Mouse (Mus musculus) heart, adult 2 months (tissue): ENCODE results near the gene Strbp. TPM values are rescaled to one million over a fixed set of nuclear protein-coding genes. Genes with fewer than 3 reads are reported as not detected.

Source experiments
- DNase-seq, 2 experiments: peaks; one replicate each; pipeline ENCODE4 v3.0.0; 2021
- H3K27ac ChIP-seq: fragments of 200-600 bp; 2 replicates; pipeline ENCODE4 v1.8.1; 2022
- H3K27me3 ChIP-seq: fragments of 200-500 bp; 2 replicates; pipeline ENCODE4 v1.6.1; 2012; ENCODE audit warnings: mild to moderate bottlenecking, low read length, inconsistent platforms, mixed read lengths; ENCODE audit not compliant: control insufficient read depth, insufficient read depth
- H3K36me3 ChIP-seq: fragments of 200-500 bp; 2 replicates; pipeline ENCODE4 v1.6.1; 2012; ENCODE audit warnings: low read length, inconsistent platforms; ENCODE audit not compliant: control insufficient read depth, insufficient read depth
- H3K4me1 ChIP-seq: fragments of 200-500 bp; 2 replicates; pipeline ENCODE4 v1.6.1; 2011; ENCODE audit warnings: low read length; ENCODE audit not compliant: control insufficient read depth, insufficient read depth
- H3K4me3 ChIP-seq: fragments of 200-600 bp; 2 replicates; pipeline ENCODE4 v1.8.1; 2022
- H3K79me2 ChIP-seq: fragments of 200-500 bp; replicated peaks from 2 replicates; pipeline ENCODE4 v1.6.1; 2012; ENCODE audit warnings: mild to moderate bottlenecking, inconsistent platforms, low read length, moderate library complexity, mixed read lengths; ENCODE audit not compliant: control insufficient read depth, insufficient read depth
- H3K9ac ChIP-seq: fragments of 200-500 bp; 2 replicates; pipeline ENCODE4 v1.6.1; 2012; ENCODE audit warnings: low read depth, mild to moderate bottlenecking, control low read depth, inconsistent platforms, low read length, mixed read lengths
- CTCF ChIP-seq: fragments of 200-600 bp; IDR thresholded peaks from 2 replicates; pipeline ENCODE4 v1.8.1; 2022; ENCODE audit warnings: antibody characterized with exemption, mild to moderate bottlenecking, moderate library complexity
- EP300 ChIP-seq: fragments of 200-500 bp; IDR thresholded peaks from 2 replicates; pipeline ENCODE4 v1.6.1; 2011; ENCODE audit warnings: low read depth, low read length, control low read depth; ENCODE audit not compliant: insufficient read depth
- POLR2A ChIP-seq: fragments of 200-500 bp; IDR thresholded peaks from 2 replicates; pipeline ENCODE4 v1.6.1; 2011; ENCODE audit warnings: mild to moderate bottlenecking, low read depth, low read length, control low read depth; ENCODE audit not compliant: insufficient read depth
- WGBS: fragments of 180-500 bp; shearing (Covaris S2); methylation state at CpG from one replicate; pipeline ENCODE4 v1.1.7; 2018; 5-methylcytosine and 5-hydroxymethylcytosine counted together
- intact Hi-C: fragments of 180-260 bp; cut with DNase I; formaldehyde crosslinking; loops from one replicate; pipeline ENCODE4 v1.15.1; 2025
- polyA plus RNA-seq: library from polyadenylated mRNA; depleted of rRNA; stranded (reverse); fragments of >200 nt; gene quantifications from 2 replicates; pipeline ENCODE4 v1.2.3, GENCODE M21; 2012
- total RNA-seq, 2 experiments: library from RNA; stranded (reverse); gene quantifications; 2 replicates each; pipeline ENCODE4 v1.2.3; 2021

Strbp gene
- total and polyA plus RNA-seq, 3 experiments, result 1.5 to 20.0 (median 17.4) TPM

GRCm38 (mm10) chr2:37713100-37713499, 9.4 kb upstream of the Strbp start:
- TF ChIP-seq CTCF, result no peak
- no peak for TF ChIP-seq POLR2A
- H3K9ac ChIP-seq, result no peak overlapping the region
- no peaks in the 10 kb centered on the region for H3K4me1 ChIP-seq
- H3K27me3 ChIP-seq, result no peaks in the 10 kb centered on the region
- H3K79me2 ChIP-seq, result no peaks in the 10 kb centered on the region
- intact Hi-C loops, result no loop called here
- H3K4me3 ChIP-seq, result no peak overlapping the region
- no peaks in the 10 kb centered on the region for H3K36me3 ChIP-seq
- 68% methylated on average over 3 of the region's 3 CpGs for WGBS
- H3K27ac ChIP-seq, result no peak overlapping the region
- no peak for DNase-seq

GRCm38 (mm10) chr2:37708835-37709234, 5.2 kb upstream of the Strbp start:
- no peak overlapping the region for H3K27ac ChIP-seq
- H3K4me1 ChIP-seq, result peaks cover 1% of the 10 kb centered on the region
- no peaks in the 10 kb centered on the region for H3K36me3 ChIP-seq
- H3K9ac ChIP-seq, result no peak overlapping the region
- DNase-seq, result no peak
- no peak for TF ChIP-seq CTCF
- TF ChIP-seq EP300, result no peak
- TF ChIP-seq POLR2A, result no peak
- WGBS, result 73% methylated on average over 3 of the region's 3 CpGs
- H3K79me2 ChIP-seq, result no peaks in the 10 kb centered on the region
- H3K4me3 ChIP-seq, result no peak overlapping the region
- no peaks in the 10 kb centered on the region for H3K27me3 ChIP-seq
- intact Hi-C loops, result no loop called here

DNA sequence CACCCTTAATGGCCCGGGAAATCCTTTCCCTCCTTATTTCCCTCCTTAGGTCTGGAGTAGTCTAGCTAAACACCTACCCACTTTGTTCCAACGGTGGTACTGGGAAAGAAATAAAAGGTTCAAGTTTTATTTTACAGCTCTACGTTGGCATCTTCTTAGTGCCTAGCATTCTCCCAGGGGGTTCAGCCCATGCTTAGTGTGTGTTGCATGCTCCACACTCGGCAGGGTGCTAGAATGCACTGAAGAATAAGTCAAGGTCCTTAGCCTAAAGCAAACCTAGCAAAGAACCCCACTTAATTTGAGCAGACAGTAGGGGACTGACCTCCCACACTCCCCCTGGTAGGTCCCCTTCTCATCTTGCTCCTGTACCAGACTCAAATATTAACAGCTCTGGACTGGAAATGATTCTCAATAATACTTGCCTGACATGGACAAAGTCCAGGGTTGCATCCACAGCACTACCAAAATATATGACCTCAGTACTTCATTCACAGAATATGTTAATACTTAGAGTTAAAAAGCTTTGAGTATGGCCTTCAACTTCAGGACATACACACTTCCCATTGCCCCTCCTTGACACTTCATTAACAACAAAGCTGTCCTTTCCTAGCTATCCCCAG, 592 bp upstream of the Strbp start:
- TF ChIP-seq EP300, result no peak
- TF ChIP-seq CTCF, result no peak
- TF ChIP-seq POLR2A, result no peak
- Histone ChIP-seq H3K9ac (no peak overlapping the region; the same call in none of the 2 replicates), H3K79me2 (no peaks in the 10 kb centered on the region; the same call in 1 of the 2 replicates), H3K36me3 (no peaks in the 10 kb centered on the region), H3K27ac (peak overlapping the region; percentile 93), H3K4me3 (peak overlapping the region; percentile 99), H3K4me1 (peaks cover 3% of the 10 kb centered on the region), H3K27me3 (no peaks in the 10 kb centered on the region)
- 16% methylated on average over 4 of the region's 4 CpGs for WGBS
- intact Hi-C loops, result no loop called here
- DNase-seq, result no peak

GRCm38 (mm10) chr2:37702301-37703172, 1.1 kb downstream of the Strbp start:
- intact Hi-C loops, result loop anchor here (2.0 kb wide), 1 partner anchor 68 kb away; no protein-coding TSS in a partner anchor

DNA sequence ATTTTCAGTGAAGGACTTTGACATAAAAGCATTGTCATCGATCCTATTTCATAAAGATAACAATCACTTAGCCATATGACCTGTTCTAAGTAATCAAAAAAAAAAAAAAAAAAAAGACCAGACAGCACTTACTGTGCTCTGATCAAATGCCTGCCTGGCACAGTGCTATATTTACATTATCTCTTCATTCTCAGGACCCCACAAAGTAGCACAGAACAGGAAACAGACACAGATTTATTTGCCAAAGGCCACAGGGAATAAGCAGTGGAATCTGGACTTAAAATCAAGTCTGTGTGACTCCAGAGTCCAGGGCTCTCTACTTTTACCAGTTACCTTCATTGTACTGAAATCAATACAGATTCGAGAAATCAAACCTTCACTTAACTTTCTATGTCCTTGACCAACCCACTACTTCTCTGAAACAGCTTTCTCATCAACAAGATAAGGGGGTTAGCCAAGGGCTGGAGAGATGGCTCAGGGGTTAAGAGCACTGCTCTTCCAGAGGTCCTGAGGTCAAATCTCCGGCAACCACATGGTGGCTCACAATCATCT, 14.5 kb downstream of the Strbp start:
- TF ChIP-seq EP300 (no peak), POLR2A (no peak), CTCF (no peak)
- no peak overlapping the region for H3K9ac ChIP-seq
- 0 out of 2 replicates have a peak, but pooled peaks cover 1% of the 10 kb centered on the region for H3K79me2 ChIP-seq
- H3K36me3 ChIP-seq, result no peaks in the 10 kb centered on the region
- DNase-seq, result no peak
- no peaks in the 10 kb centered on the region for H3K4me1 ChIP-seq
- no peak overlapping the region for H3K27ac ChIP-seq
- WGBS, result 44% methylated on average over 3 of the region's 3 CpGs
- intact Hi-C loops, result no loop called here
- H3K27me3 ChIP-seq, result no peaks in the 10 kb centered on the region
- H3K4me3 ChIP-seq, result no peak overlapping the region

More at GRCm38 (mm10) chr2:37702301-37703172, 1.1 kb downstream of the Strbp start:
- no peaks in the 10 kb centered on the region; the same call in 1 of the 2 replicates for H3K79me2 ChIP-seq
- peak in 1 of 2 experiments; percentile 43 for DNase-seq
- H3K4me1 ChIP-seq, result peaks cover 3% of the 10 kb centered on the region
- H3K36me3 ChIP-seq, result no peaks in the 10 kb centered on the region
- H3K27ac ChIP-seq, result peak overlapping the region; percentile 82
- no peaks in the 10 kb centered on the region for H3K27me3 ChIP-seq
- peak overlapping the region; percentile 99 for H3K4me3 ChIP-seq
- no peak for TF ChIP-seq EP300
- TF ChIP-seq POLR2A, result no peak
- TF ChIP-seq CTCF, result no peak
- peak overlapping the region; percentile 95 for H3K9ac ChIP-seq
- WGBS, result under 1% methylated on average over 69 of the region's 70 CpGs

DNA sequence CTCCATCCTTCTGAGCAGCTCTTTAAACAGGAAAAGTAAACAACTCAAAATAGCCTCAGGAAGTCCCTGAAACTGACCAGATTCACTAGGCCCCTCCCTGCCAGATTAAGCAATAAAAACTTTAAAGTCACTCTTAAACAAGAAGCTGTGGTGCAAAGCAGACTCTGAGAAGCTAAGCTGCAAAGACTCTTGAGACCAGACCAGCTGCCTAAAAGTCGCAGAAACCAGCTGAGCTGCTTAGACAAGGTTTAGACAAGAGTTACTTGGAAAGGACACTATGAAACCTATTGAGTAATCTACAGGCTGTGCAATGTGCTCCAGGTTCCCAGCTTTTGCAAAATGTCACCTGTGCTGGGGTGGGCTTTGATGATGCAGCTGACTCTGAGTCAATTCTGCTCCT, 16.6 kb downstream of the Strbp start:
- H3K27ac ChIP-seq, result no peak overlapping the region
- intact Hi-C loops, result no loop called here
- H3K4me1 ChIP-seq, result no peaks in the 10 kb centered on the region
- 0 out of 2 replicates have a peak, but pooled peaks cover 1% of the 10 kb centered on the region for H3K79me2 ChIP-seq
- TF ChIP-seq CTCF, result no peak
- TF ChIP-seq EP300, result no peak
- no peak for TF ChIP-seq POLR2A
- H3K36me3 ChIP-seq, result no peaks in the 10 kb centered on the region
- no peak overlapping the region for H3K4me3 ChIP-seq
- H3K9ac ChIP-seq, result no peak overlapping the region
- DNase-seq, result no peak
- H3K27me3 ChIP-seq, result no peaks in the 10 kb centered on the region
- WGBS, result 98% methylated on average over 1 of the region's 1 CpGs
